Mouse (Mus musculus) MEL (cell line): ENCODE results near the gene Tbc1d1.

Experiments used
- CHD2 ChIP-seq: IDR thresholded peaks from 2 replicates; pipeline ENCODE4 v1.6.1; 2011; ENCODE audit warnings: low read length, improper control_type of control experiment
- CTCF ChIP-seq, 3 experiments: IDR thresholded peaks in 2 of 3; conservative IDR thresholded peaks in 1 of 3; 2 replicates each; pipeline ENCODE4 v1.5.1; 2011 to 2012; ENCODE audit warnings: low read length in 3 of 3, low read depth in 2 of 3, mild to moderate bottlenecking in 2 of 3, improper control_type of control experiment in 1 of 3, inconsistent platforms in 1 of 3, mixed read lengths in 1 of 3, moderate library complexity in 1 of 3; ENCODE audit not compliant: control insufficient read depth in 1 of 3, insufficient read depth in 1 of 3, poor library complexity in 1 of 3, severe bottlenecking in 1 of 3
- KAT2A ChIP-seq: conservative IDR thresholded peaks from 2 replicates; pipeline ENCODE4 v1.6.1; 2012; ENCODE audit warnings: low read depth, low read length, improper control_type of control experiment, inconsistent platforms
- MEF2A ChIP-seq: IDR thresholded peaks from 2 replicates; pipeline ENCODE4 v1.6.1; 2014; ENCODE audit warnings: low read depth, mild to moderate bottlenecking, inconsistent platforms, low read length, improper control_type of control experiment; ENCODE audit not compliant: poor library complexity, insufficient replicate concordance, severe bottlenecking; ENCODE audit errors: extremely low read depth
- POLR2A ChIP-seq, 2 experiments: IDR thresholded peaks; 2 replicates each; pipeline ENCODE4 v1.6.1; 2011 to 2012; ENCODE audit warnings: low read length in 2 of 2, mild to moderate bottlenecking in 2 of 2, control low read depth in 1 of 2, improper control_type of control experiment in 1 of 2, low read depth in 1 of 2, moderate library complexity in 1 of 2; ENCODE audit not compliant: control insufficient read depth in 1 of 2, insufficient read depth in 1 of 2, poor library complexity in 1 of 2
- POLR2AphosphoS2 ChIP-seq: IDR thresholded peaks from 2 replicates; pipeline ENCODE4 v1.6.1; 2011; ENCODE audit warnings: low read length, improper control_type of control experiment
- SIN3A ChIP-seq: IDR thresholded peaks from 2 replicates; pipeline ENCODE4 v1.6.1; 2012; ENCODE audit warnings: low read length, improper control_type of control experiment, inconsistent platforms
- ZMIZ1 ChIP-seq: IDR thresholded peaks from 2 replicates; pipeline ENCODE4 v1.6.1; 2012; ENCODE audit warnings: low read depth, mild to moderate bottlenecking, inconsistent platforms, low read length, improper control_type of control experiment, moderate library complexity
- ZNF384 ChIP-seq: IDR thresholded peaks from 2 replicates; pipeline ENCODE4 v1.6.1; 2012; ENCODE audit warnings: low read depth, mild to moderate bottlenecking, inconsistent platforms, low read length, improper control_type of control experiment

GRCm38 (mm10) chr5:64367426-64367825 is 211.3 kb downstream of the Tbc1d1 start:
- no peak for TF ChIP-seq MEF2A
- no peak for TF ChIP-seq POLR2AphosphoS2
- no peak for TF ChIP-seq POLR2A (IDR thresholded peaks at IDR 0.05; ENCODE audit: control insufficient read depth in 1 of 2, insufficient read depth in 1 of 2, low read depth in 1 of 2, low read length in 2 of 2, poor library complexity in 1 of 2)
- no peak for TF ChIP-seq SIN3A
- TF ChIP-seq CTCF (IDR thresholded peaks at IDR 0.05 in 2 of 3, conservative IDR thresholded peaks at IDR 0.05 in 1 of 3; ENCODE audit: control insufficient read depth in 1 of 3, insufficient read depth in 1 of 3, low read depth in 2 of 3, low read length in 3 of 3, poor library complexity in 1 of 3, severe bottlenecking in 1 of 3), result no peak
- TF ChIP-seq ZNF384, result no peak
- TF ChIP-seq CHD2, result no peak
- TF ChIP-seq ZMIZ1, result no peak
- no peak for TF ChIP-seq KAT2A
